Mouse (Mus musculus) CD8-positive naive resting alpha-beta T cell, adult 2 months (primary cell): ENCODE data around the gene Cox6b2.

Source experiments
- DNase-seq, 2 experiments: peaks; one replicate each; pipeline ENCODE4 v3.0.0; 2022; ENCODE audit warnings: low read depth in 2 of 2, low spot score in 2 of 2

Gene Cox6b2

DNA sequence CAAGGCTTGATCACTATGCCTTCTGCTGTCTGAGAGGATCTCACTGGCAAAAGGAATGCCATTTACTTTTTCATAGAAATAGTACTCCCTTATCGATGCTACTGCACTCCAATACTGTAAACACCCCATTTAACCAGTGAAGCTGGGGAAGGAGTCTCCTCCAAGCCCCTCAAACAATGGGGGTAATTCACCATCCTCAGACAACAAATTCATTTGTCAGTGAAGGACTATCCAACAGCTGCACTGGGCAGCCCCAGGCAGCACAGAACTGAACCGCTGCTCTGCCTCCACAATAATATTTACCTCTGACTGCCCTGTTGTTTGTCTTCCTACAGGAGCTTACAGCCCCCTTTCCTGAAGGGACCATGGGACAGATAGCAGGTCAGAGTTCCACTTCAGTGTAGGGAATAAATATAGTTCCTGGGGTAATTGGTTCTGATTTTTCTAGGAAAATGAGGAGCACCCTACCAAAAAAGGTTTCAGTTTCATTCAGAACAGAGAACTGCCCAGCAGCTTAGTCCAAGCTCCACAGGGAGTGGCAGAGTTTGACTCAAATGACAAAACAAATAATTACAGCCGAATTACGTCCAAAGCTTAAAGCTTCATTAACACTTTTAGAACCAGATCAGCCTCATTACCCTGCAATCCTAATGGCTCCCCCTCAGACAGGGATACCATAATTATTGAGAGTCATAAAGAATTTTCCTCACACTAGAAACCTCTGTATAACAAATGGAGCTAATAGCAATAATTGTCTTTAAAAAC lies 12.2 kb upstream of the Cox6b2 start:
- no peak for DNase-seq

- DNase-seq: no peak
Measured at GRCm38 (mm10) chr7:4759670-4760069, 6.8 kb upstream of the Cox6b2 start.

DNA sequence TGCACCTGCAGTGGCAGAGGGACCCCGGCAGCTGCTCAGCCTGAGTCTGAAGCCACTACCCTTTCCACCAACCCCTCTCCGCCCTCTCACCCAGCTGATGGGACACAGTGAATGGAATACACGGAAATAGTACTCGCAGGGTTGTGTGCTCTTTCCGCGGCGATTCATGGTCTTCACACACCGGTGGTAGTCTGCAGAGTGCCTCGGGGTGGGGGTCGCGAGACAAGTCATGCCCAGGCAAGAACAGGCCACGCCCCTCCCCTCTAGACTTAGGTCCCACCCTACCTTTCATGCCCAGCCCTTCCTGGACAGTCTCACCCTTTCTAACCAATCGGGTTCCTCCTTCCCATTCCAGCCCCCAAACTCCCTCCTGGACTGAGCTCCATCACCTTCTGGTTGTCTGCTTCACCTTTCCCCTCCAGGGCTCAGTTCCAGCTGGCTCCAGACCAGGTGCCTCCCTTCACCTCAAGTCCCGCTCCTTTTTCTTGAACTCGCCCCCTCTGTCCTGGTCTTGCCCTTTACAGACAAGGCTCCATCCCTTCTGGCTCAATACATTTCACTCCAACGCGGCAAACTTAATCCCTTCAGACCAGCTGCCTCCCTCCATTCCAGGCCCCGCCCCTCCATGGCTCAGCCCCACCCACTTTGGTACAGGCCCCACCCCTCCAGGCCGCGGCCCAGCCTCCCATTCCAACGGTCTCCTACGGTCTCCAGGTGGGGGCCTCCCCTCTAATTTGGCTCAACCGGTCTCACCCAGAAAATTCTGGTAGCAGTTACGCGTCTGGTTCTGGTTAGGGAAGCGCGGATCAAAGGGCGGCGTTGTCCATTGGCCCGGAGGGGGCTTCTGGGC lies 698 bp downstream of the Cox6b2 start:
- DNase-seq: no peak

DNA sequence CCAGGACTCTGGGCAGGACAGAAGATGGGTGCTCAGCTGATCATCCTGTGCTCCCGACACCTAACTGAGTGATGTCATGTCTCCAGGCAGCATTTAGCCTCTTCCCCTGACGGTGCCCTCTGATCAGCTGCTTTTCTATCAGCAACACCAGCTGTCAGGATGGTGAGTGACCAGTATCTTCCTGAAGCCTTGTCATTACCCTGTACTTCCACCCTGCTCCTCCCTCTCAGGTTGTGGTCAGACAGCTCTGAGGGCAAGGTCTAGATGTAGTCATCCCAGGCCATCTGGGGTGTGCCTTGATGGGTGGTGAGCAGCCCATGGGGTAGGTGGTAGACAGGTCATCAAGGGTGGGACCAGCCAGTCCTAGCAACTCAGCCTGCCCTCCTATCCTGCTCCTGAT lies 3.7 kb downstream of the Cox6b2 start:
- no peak for DNase-seq

- DNase-seq: no peak
Measured at GRCm38 (mm10) chr7:4748321-4748720, 4.6 kb downstream of the Cox6b2 start.

DNA sequence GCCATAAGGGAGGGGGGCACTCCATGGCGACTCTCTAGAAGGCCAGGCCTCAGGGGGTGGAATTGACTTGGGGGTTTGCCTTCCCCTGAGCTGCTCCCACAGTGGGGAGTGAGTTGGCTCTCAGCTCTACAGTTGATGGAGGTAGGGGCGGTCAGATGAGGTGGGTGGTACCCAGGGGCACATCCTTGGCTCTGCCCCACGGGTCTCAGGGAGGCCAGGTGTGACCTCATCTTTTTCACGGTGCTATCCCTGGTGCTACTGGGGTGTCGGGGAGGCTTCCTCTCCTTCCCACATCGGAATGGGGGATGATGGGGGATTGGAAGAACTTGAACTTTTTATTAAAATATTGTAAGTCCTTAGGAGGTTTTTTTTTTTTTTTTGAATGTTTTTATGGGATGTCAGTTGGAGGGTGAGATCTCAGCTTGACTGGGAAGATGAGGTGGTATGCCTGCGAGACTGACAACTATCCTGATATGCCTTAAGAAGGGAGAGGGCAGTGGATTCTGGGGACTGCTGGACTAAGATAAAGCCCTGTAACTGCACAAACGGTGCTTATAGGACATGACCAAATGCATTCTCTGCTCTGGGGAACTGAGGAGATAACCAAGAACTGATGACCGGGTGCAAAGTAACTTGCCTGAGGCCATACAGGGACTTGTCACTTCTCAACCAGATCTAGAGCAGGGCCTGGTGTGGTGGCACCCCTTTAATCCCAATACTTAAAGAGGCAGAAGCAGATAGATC lies 5.6 kb downstream of the Cox6b2 start:
- no peak for DNase-seq

GRCm38 (mm10) chr7:4746326-4746980 lies 6.4 kb downstream of the Cox6b2 start:
- DNase-seq: no peak

DNA sequence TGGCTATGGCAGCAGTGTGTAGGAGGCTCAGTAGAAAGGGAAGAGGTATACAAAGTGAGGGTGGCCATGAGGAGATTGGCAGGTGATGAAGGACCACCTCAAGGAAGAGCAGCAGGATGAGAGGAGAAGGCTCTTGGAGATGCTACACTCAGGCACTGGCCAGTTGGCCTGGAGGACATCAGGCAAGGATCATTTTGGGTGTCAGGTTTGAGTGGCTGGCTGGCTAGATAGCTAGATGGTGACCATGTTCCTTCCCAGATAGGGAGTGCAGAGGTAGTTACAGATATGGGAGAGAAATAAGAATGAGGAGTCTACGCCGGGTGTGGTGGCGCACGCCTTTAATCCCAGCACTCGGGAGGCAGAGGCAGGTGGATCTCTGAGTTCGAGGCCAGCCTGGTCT lies 8.0 kb downstream of the Cox6b2 start:
- DNase-seq: no peak

- DNase-seq: no peak
Measured at GRCm38 (mm10) chr7:4743354-4743753, 9.5 kb downstream of the Cox6b2 start.

DNA sequence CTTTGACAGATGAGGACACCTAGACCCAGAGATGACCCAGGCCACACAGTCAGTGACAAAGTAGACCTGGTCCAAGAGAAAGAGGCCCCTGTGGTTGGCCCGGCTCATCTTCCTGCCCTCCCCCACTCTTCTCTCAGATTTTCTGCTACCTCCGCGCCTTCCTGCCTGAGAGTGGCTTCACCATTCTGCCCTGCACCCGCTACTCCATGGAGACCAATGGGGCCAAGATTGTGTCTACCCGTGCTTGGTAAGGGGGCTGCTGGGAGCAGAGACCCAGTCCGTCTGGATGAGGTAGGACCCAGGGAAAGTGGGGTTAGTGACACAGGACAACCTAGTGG lies 10.4 kb downstream of the Cox6b2 start:
- no peak for DNase-seq

DNA sequence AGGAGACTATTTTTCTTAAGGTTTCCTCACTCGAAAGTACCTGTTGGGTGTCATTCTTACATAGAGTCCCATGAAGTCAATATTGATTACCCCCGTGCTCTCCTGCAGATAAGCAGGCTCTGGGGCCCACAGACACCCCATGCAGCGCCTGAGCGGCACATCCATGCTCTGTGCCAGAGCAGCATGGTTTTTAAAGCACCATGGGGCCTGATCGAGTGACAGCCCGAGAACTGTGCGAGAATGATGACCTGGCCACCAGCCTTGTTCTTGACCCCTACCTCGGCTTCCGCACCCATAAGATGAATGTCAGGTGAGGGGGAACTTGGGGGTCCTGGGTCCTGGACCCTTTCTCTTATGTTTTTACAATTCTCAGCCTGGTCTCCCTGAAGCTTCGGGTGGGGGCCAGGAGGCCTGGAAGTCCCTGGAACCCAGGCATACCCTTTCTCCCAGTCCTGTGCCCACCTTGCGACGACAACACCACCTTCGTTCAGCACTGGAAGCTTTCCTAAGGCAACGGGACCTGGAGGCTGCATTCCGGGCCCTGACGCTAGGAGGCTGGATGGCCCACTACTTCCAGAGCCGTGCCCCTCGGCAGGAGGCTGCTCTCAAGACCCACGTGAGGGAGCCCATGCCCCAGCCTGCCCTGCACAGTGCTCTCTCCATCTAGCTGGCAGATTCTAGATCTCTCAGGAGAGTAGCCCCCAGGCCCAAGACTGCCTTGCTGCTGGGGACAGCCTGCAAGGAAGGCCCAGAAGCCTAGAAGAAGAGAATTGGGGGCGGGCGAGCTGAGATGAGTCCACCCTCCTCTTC lies 11.0 kb downstream of the Cox6b2 start:
- DNase-seq: no peak

DNA sequence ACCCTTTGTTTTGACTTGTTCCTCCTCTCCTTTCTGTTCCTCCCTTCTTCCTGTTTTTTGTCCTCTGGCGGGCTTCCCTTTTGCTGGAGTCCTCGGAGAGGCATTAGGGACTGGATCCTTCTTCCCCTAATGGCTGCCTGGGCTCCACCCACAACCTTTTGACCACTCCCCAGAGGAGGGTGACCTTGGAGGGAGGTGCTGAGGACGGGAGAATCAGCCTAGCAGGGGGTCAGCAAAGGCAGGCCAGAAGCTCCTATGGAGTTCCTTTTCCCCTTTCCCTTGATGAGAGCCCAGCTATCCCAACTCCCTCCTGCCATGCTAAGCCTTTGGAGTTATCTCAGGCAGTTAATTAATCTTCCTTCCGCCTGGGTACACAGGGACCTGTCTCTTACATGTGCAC lies 11.7 kb downstream of the Cox6b2 start:
- no peak for DNase-seq

GRCm38 (mm10) chr7:4740309-4740727 lies 12.6 kb downstream of the Cox6b2 start:
- no peak for DNase-seq

DNA sequence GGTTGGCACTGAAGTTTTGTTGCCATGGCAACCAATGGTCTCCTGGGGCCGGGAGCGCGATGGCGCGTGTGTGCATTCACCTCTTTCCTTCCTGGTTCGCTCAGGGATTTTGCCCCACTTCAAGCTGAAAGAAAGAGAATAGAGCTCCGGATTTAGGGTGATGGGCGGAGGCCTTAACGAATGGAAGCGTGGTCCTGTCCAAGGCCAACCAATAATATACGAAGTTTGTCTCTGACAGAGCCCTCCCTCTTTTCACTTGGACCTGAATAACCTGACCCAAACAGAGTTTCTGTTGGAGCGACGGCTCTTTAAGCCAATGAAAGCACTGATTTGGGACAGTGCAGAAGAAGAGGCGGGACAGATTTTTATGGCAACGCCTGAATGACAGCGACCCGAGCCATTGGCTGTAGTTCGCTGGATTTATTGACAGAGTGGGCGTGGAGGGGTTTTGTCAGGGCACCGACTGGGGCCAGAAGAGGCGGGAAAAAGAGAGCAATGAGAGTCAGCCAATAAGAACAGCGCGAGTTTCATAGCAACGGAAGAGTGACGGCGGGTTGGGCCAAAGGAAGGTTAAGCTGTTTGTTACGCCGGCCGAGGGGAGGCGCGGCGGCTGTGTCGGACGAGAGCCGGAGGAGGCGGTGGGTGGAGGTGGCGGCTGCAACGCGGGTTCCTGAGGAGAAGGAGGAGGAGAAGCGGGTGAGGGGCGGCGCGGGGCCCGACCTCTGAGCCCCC lies 13.2 kb downstream of the Cox6b2 start, which contains the start of gene Kmt5c:
Gene Kmt5c (plus strand): TSS at position 572 of the 732 bp plus-strand sequence.
- peak; percentile 94 for DNase-seq

GRCm38 (mm10) chr7:4739041-4739543 lies 13.8 kb downstream of the Cox6b2 start:
- no peak for DNase-seq

DNA sequence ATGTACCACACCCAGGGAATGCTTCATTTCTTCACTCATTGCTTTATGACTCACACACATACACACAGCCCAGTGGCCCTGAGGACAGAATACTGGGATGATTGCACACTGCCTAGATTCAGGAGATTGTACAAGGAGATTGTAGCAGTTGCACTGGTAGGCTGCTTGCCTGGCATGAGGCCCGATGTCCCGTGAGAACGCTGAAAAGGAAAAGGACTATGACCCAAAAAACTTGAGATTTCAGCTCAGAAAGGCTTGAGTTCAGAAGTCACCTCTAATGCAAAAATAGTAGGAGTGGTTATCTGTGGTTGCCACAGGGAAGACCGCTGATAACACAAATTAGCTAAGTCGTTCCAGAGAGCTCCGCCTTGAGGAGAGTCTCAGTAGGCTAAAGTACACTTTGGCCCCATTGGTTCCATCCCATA lies 19.9 kb downstream of the Cox6b2 start:
- no peak for DNase-seq

DNA sequence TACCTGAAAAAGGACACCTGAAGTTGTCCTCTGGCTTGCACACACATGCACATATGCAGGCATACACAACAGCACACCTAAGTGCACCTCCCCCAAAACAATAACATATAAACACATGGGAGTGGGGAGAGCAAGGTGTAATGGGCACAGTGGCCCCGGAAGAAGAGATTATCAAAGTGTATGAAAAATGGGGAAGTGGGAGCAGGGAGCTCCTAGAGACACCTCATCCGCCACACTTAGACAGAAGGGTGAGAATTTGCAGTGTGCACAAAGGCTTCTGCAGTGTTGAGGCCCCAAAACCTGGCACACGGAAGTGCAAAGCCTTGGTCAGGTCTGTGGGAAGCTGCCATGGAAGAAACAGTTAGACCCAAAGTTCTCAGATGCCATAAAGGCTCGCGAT lies 21.8 kb downstream of the Cox6b2 start:
- DNase-seq: no peak

- no peak for DNase-seq
Measured at GRCm38 (mm10) chr7:4725169-4725568, 27.7 kb downstream of the Cox6b2 start, which contains the start of gene Tmem150b. Gene Tmem150b, minus strand, starts transcription at chr7:4725249.

- no peak for DNase-seq
Measured at GRCm38 (mm10) chr7:4724359-4724758, 28.5 kb downstream of the Cox6b2 start.
